Mouse (Mus musculus): Measurements from ENCODE around the gene Siglec1.

DNA sequence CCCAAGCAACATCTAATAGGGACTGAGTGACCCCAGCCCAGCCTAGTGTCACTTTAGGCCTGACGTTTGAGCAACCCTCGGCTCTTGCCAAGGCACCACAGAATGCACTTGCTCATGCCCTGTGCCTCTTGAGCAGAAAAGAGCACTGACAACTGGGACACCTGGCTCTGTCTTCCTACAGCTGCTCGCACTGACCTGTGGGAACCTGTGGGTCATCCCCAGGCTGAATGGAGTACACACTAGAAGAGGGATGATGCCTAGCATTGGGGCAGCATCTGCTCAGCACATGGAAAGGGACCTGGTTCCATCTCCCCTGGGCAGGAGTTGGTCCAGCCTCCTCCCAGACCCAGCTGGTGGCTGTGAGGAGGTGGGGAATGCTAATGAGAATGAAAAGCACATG lies 59.6 kb downstream of the Siglec1 start:
- no peak for TF ChIP-seq CTCF (conservative IDR thresholded peaks at IDR 0.05; ENCODE audit: low read length)
- no peak for TF ChIP-seq POU5F1 (IDR thresholded peaks at IDR 0.05; ENCODE audit: borderline replicate concordance, low read length)
- TF ChIP-seq NANOG (IDR thresholded peaks at IDR 0.05; ENCODE audit: borderline replicate concordance, low read length): no peak

All from E14TG2a.4 (cell line).